Mouse (Mus musculus) left cerebral cortex, adult 2 months (tissue): Measurements from ENCODE around the gene Ntf5. TPM values are rescaled to one million over a fixed set of nuclear protein-coding genes. Genes with fewer than 3 reads are reported as not detected.
A peak's percentile ranks its signal among the peaks of the same experiment; 100 is the strongest.
"Not testable (repeated sequence)": the region's sequence is repeated elsewhere in the genome, so short reads cannot be mapped to it uniquely, and the experiment has no call there.

ENCODE experiments used
- DNase-seq, 2 experiments: peaks; one replicate each; pipeline ENCODE4 v3.0.0; 2021 to 2022; ENCODE audit warnings: low spot score in 2 of 2, mixed read lengths in 1 of 2; ENCODE audit errors: extremely low spot score in 1 of 2
- H3K27ac ChIP-seq: fragments of 200-600 bp; 2 replicates; pipeline ENCODE4 v1.8.1; 2022
- H3K4me3 ChIP-seq: fragments of 200-600 bp; 2 replicates; pipeline ENCODE4 v1.8.1; 2022
- CTCF ChIP-seq: fragments of 200-600 bp; IDR thresholded peaks from 2 replicates; pipeline ENCODE4 v1.8.1; 2022; ENCODE audit warnings: antibody characterized with exemption, mild to moderate bottlenecking, moderate library complexity
- intact Hi-C: fragments of 180-260 bp; cut with DNase I; formaldehyde crosslinking; loops from one replicate; pipeline ENCODE4 v1.15.1; 2025
- total RNA-seq, 2 experiments: library from RNA; stranded (reverse); gene quantifications; 2 replicates each; pipeline ENCODE4 v1.2.3; 2021

Ntf5 gene
- total RNA-seq, 2 experiments from 2014 or later: not detected

- H3K4me3 ChIP-seq: no peak overlapping the region
- intact Hi-C loops: no loop called here
These were observed 30.3 kb downstream of the Ntf5 start for GRCm38 (mm10) chr7:45443526-45444420.

GRCm38 (mm10) chr7:45446589-45446988, 33.1 kb downstream of the Ntf5 start:
- Histone ChIP-seq H3K4me3 (no peak overlapping the region), H3K27ac (no peak overlapping the region)
- no peak for DNase-seq
- TF ChIP-seq CTCF: no peak
- intact Hi-C loops: no loop called here

More at GRCm38 (mm10) chr7:45443526-45444420, 30.3 kb downstream of the Ntf5 start:
- H3K27ac ChIP-seq: no peak overlapping the region
- TF ChIP-seq CTCF: no peak
- no peak for DNase-seq

- intact Hi-C loops: no loop called here
- H3K4me3 ChIP-seq: no peak overlapping the region
- H3K27ac ChIP-seq: no peak overlapping the region
- peak; percentile 50 for TF ChIP-seq CTCF
- DNase-seq: no peak
These were observed 34.0 kb downstream of the Ntf5 start for GRCm38 (mm10) chr7:45447325-45447990.

GRCm38 (mm10) chr7:45449974-45450373, 36.5 kb downstream of the Ntf5 start:
- TF ChIP-seq CTCF: no peak
- intact Hi-C loops: no loop called here
- DNase-seq: no peak
- Histone ChIP-seq H3K27ac (no peak overlapping the region), H3K4me3 (no peak overlapping the region)

GRCm38 (mm10) chr7:45451344-45451982, 38.0 kb downstream of the Ntf5 start:
- H3K4me3 ChIP-seq: peak overlapping the region; percentile 49
- peak; percentile 85 to 89 for DNase-seq
- H3K27ac ChIP-seq: peak overlapping the region; percentile 96
- TF ChIP-seq CTCF: peak; percentile 97
- intact Hi-C loops: no loop called here

- no peak for TF ChIP-seq CTCF
- H3K4me3 ChIP-seq: no peak overlapping the region
- DNase-seq: no peak
- no peak overlapping the region for H3K27ac ChIP-seq
- intact Hi-C loops: no loop called here
These were observed 41.5 kb downstream of the Ntf5 start for GRCm38 (mm10) chr7:45454971-45455370.

- intact Hi-C loops: no loop called here
- H3K4me3 ChIP-seq: no peak overlapping the region
- H3K27ac ChIP-seq: no peak overlapping the region
- no peak for TF ChIP-seq CTCF
- no peak for DNase-seq
These were observed 42.6 kb downstream of the Ntf5 start for GRCm38 (mm10) chr7:45455932-45456696.

- intact Hi-C loops: no loop called here
- DNase-seq: no peak
- H3K27ac ChIP-seq: peak overlapping the region; percentile 63
- no peak for TF ChIP-seq CTCF
- H3K4me3 ChIP-seq: no peak overlapping the region
These were observed 43.3 kb downstream of the Ntf5 start for GRCm38 (mm10) chr7:45456721-45457203.

DNA sequence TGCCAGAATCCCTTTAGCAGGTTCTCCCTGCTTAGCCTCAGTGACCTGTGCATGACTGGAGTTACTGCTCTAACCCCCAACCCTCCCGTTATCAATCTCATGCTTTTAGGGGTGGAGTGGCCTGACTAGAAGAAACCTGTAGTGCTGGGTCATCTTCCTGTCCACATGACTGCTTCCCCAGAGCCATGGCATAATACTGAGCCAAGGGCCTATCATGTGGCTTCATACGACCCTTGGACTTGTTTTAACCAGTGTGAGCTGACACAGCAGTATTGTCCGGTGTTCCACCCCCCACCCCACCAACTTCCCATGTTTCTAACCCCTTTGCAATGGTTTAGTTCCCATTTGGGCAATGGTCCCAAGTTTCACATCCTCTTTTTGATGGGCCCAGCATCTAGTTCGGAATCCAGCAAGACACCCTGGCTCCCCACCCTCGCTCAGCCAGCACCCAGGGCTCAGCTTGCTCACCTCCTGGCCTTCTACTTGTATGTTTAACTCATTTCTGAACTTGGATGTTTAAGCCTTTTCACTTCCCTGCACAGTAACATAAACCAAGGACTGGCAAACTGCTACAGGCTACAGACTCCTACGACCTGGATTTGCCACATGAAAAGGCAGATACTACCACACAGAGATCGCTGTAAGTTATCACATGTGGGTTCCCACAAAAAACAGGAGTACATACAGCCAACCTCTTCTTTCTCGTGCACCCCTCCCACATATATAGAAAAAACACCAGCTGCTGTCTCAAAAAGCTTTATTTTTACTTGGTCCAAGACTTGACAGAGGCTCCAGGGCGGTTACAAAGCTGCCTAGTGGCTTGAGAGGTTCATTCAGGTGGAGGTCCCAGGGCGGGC, 43.9 kb downstream of the Ntf5 start:
- no peak for TF ChIP-seq CTCF
- Histone ChIP-seq H3K27ac (peak overlapping the region; percentile 63), H3K4me3 (peak overlapping the region; percentile 88)
- intact Hi-C loops: no loop called here
- DNase-seq: no peak

DNA sequence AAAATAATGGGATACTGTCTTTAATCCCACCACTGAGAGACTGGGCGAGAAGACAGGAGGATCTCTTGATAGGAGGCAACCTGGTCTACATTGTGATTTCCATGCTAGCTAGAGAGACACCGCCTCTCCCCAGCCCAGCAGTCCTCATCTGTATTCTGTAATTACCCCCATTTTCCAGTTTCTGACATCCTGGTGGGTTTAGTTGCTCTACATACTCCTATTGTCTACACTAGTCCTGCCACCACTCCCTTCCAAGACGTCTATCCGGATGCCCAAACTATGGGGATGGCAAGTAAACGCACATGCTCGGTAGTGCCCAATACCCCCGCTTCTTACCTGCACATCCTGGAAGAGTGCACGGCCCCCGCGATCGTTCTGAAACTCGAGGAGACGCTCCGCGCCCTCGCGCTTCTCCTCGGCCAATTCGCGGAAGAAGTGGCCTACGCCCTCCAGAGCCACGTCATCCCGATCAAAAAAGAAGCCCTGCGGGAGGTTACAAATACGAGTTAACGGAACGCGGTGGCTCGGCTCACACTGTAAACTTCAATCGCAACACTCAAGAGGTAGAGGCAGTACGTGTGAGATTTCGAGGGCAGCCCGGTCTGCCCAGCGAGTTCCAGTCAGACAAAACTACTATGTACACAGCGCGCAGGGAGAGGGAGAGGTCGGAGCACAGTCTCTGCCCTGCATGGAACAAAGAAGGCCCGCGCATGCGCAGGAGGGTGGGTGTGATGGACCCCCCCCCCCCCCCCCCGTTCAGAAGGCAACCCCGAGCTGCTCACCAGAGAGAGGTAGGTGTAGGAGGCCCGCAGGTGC, 45.5 kb downstream of the Ntf5 start:
- no peak for TF ChIP-seq CTCF
- H3K27ac ChIP-seq: peak overlapping the region; percentile 95
- H3K4me3 ChIP-seq: peak overlapping the region; percentile 88
- intact Hi-C loops: no loop called here
- DNase-seq: peak; percentile 67 to 70

GRCm38 (mm10) chr7:45459564-45460140, 46.2 kb downstream of the Ntf5 start, which contains the start of gene Ftl1:
Gene Ftl1, minus strand, starts transcription at chr7:45459884.
- intact Hi-C loops: not testable (repeated sequence)
- peak within 1 kb of the TSS; percentile 88 for H3K4me3 ChIP-seq
- DNase-seq: peak; percentile 91 to 96
- peak within 1 kb of the TSS; percentile 95 for H3K27ac ChIP-seq
